Mouse (Mus musculus): ENCODE measurements around the gene Nck2. TPM values are rescaled to one million over a fixed set of nuclear protein-coding genes. Genes with fewer than 3 reads are reported as not detected.

Nck2 gene
- 1.6 and 2.5 TPM in 2 replicates for polyA plus RNA-seq (2021; fragmentation: Nextera tagmentation)
- long read RNA-seq, experiment 1, partial matches to known transcripts, result 0 of 3 reads
- long read RNA-seq, experiment 1, other reads (novel, unspliced or antisense), result 3 of 3 reads
- long read RNA-seq, experiment 2, transcript Nck2-201 (5 exons, 2,772 nt), result major isoform, 6 of 10 reads
- long read RNA-seq, experiment 2, partial matches to known transcripts, result 2 of 10 reads
- long read RNA-seq, experiment 2, other reads (novel, unspliced or antisense), result 2 of 10 reads

GRCm38 (mm10) chr1:43444531-43444930 lies at the start of gene Nck2:
Gene Nck2, plus strand, starts transcription at chr1:43444579.

Other genes with a start within 250 kb of the Nck2 start
- 48.5 and 64.2 TPM in 2 replicates for gene Fhl2, start 247.6 kb upstream of the Nck2 start, polyA plus RNA-seq (2021; fragmentation: Nextera tagmentation)